Mouse (Mus musculus) T-helper 2 cell (primary cell): Measurements from ENCODE around the gene Pdzk1.

Source experiments
- in situ Hi-C: fragments of 300-600 bp; cut with MboI, MseI; formaldehyde crosslinking; loops from one replicate; pipeline ENCODE4 v1.15.1; 2025; ENCODE audit warnings: high pct_unique_total_duplicates

Pdzk1 gene

GRCm38 (mm10) chr3:96834587-96835348 lies 5.7 kb downstream of the Pdzk1 start:
- in situ Hi-C loops = no loop called here

- in situ Hi-C loops = no loop called here
Measured at GRCm38 (mm10) chr3:96836414-96836813, 7.3 kb downstream of the Pdzk1 start.

GRCm38 (mm10) chr3:96838996-96839645 lies 10.0 kb downstream of the Pdzk1 start:
- in situ Hi-C loops = no loop called here

- in situ Hi-C loops = no loop called here
Measured at GRCm38 (mm10) chr3:96845191-96845590, 16.1 kb downstream of the Pdzk1 start.

- in situ Hi-C loops = no loop called here
Measured at GRCm38 (mm10) chr3:96845806-96846205, 16.7 kb downstream of the Pdzk1 start.

GRCm38 (mm10) chr3:96846985-96847384 lies 17.9 kb downstream of the Pdzk1 start:
- in situ Hi-C loops = no loop called here

- in situ Hi-C loops = no loop called here
Measured at GRCm38 (mm10) chr3:96847661-96848060, 18.6 kb downstream of the Pdzk1 start.

- in situ Hi-C loops = no loop called here
Measured at GRCm38 (mm10) chr3:96848470-96848869, 19.4 kb downstream of the Pdzk1 start.

- in situ Hi-C loops = no loop called here
Measured at GRCm38 (mm10) chr3:96849168-96849727, 20.2 kb downstream of the Pdzk1 start.

GRCm38 (mm10) chr3:96852561-96852960 lies 23.5 kb downstream of the Pdzk1 start:
- in situ Hi-C loops = no loop called here

GRCm38 (mm10) chr3:96854376-96854775 lies 25.3 kb downstream of the Pdzk1 start:
- in situ Hi-C loops = no loop called here

GRCm38 (mm10) chr3:96855833-96856232 lies 26.7 kb downstream of the Pdzk1 start:
- in situ Hi-C loops = no loop called here

GRCm38 (mm10) chr3:96860498-96860897 lies 31.4 kb downstream of the Pdzk1 start:
- in situ Hi-C loops = no loop called here

- in situ Hi-C loops = no loop called here
Measured at GRCm38 (mm10) chr3:96867863-96868262, 38.8 kb downstream of the Pdzk1 start.

- in situ Hi-C loops = no loop called here
Measured at GRCm38 (mm10) chr3:96868566-96868965, 39.5 kb downstream of the Pdzk1 start.

- in situ Hi-C loops = no loop called here
Measured at GRCm38 (mm10) chr3:96869091-96869490, 40.0 kb downstream of the Pdzk1 start.

- in situ Hi-C loops = no loop called here
Measured at GRCm38 (mm10) chr3:96870270-96870669, 41.2 kb downstream of the Pdzk1 start.

GRCm38 (mm10) chr3:96871070-96871469 lies 42.0 kb downstream of the Pdzk1 start:
- in situ Hi-C loops = no loop called here

GRCm38 (mm10) chr3:96872501-96872900 lies 43.4 kb downstream of the Pdzk1 start:
- in situ Hi-C loops = no loop called here

GRCm38 (mm10) chr3:96874808-96875571 lies 45.9 kb downstream of the Pdzk1 start:
- in situ Hi-C loops = no loop called here

GRCm38 (mm10) chr3:96879536-96879935 lies 50.5 kb downstream of the Pdzk1 start:
- in situ Hi-C loops = no loop called here

- in situ Hi-C loops = no loop called here
Measured at GRCm38 (mm10) chr3:96880385-96880784, 51.3 kb downstream of the Pdzk1 start.
